Mouse (Mus musculus) gastrocnemius, postnatal 10 days (tissue): ENCODE measurements around the gene Adamts1. TPM values are rescaled to one million over a fixed set of nuclear protein-coding genes. Genes with fewer than 3 reads are reported as not detected.

Experiments
- DNase-seq: peaks from one replicate; pipeline ENCODE4 v3.0.0; 2021; ENCODE audit warnings: mixed read lengths
- long read RNA-seq, 2 experiments: library from polyadenylated mRNA; stranded (forward); transcript quantifications; one replicate each; pipeline ENCODE4 v2.0.0; 2021
- total RNA-seq, 2 experiments: library from RNA; stranded (reverse); gene quantifications; 2 replicates each; pipeline ENCODE4 v1.2.3; 2021

Adamts1 gene
- 10 to 100 TPM; 15.4 to 19.9 TPM for total RNA-seq
- long read RNA-seq, experiment 1, full-length matches to known transcripts = 54 of 60 reads
- long read RNA-seq, experiment 1, partial matches to known transcripts = 0 of 60 reads
- long read RNA-seq, experiment 1, other reads (novel, unspliced or antisense) = 6 of 60 reads
- long read RNA-seq, experiment 2, full-length matches to known transcripts = 30 of 34 reads
- long read RNA-seq, experiment 2, partial matches to known transcripts = 3 of 34 reads
- long read RNA-seq, experiment 2, other reads (novel, unspliced or antisense) = 1 of 34 reads

DNA sequence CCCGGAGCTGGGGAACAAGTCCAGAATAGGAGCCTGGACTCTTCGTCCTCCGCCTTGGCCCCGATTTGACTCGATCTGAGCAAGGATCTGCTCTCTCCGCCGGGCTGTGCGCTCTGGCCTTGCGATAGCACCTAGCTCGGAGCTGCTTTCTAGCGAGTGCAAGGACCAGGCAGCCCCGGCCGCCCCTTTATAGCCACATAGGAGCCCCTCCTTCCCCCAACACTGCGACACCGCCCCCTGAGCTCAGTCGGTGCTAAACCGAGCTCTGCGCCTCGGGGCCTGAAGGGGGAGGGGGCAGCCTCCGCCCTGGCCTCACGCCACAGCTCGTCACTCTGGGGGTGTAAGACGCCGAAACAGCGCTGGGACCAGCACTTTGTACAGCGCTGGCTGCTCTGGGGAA, at the start of gene Adamts1:
Gene Adamts1, minus strand, starts transcription at position 160 of the 400 bp plus-strand sequence.
- DNase-seq = peak; percentile 95

DNA sequence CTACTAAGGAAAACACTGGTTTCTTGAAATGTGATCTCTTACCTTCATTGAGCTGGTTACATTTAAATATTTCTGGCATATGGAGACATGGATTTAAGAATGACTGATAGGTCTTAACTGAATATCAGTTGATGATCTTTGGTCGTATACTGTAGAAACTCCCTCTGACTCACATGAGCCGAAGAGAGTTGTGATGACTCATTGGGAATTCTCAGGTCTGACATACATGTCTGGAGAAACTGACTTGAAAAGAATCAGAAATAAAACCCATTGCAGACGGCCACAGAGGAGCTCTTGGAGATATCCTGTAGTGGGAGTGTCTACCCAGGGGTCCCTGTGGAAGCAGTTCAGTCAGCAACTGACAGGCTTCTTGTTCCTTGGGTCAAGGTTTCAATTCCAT, 24.2 kb upstream of the Adamts1 start:
- DNase-seq = no peak

GRCm38 (mm10) chr16:85822330-85822916, 19.5 kb upstream of the Adamts1 start:
- no peak for DNase-seq

DNA sequence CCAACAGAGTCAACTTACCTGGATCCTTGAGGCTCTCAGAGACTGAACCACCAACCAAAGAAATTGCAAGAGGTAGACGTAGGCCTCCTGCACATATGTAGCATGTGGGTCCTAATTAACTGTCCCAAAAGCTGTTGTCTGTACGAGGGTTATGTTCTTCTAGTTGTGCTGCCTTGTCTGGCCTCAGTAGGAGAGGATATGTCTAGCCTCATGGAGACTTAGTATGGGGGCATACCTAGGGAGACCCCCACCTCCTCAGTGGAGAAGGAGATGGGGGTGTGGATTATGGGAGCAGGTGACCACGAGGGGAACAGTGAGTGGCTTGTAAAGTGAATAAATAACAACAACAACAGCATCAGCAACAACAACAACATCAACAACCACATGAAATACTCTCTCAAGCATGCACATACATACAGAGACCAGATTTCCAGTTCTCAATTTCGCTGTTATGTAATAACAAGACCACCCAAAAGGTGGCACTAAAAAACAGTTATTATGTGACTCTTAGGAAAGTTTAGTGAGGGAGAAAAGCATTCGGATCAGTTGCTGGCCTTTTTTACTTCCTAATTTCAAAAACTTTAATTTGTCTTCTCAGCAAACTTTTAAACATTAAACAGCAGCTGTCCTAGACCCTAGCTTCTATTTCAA, 17.0 kb upstream of the Adamts1 start:
- DNase-seq = no peak

DNA sequence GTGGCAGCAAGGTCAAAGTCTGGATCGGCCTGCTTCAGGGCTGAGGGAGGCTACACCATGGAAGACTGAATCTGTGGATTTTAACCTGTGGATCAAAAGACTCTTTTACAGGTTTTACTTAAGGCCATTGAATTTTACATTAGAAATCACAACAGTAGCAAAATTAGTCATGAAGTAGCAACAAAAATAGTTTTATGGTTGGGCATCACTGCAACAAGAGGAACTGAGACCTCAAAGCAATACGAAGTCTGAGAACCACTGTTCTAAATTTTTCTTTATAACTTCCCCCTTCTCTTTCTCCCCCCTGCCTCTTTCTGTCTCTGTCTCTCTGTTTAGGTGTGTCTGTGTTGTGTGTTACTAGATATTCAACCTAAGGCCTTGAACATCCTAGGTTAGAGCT, 11.2 kb upstream of the Adamts1 start:
- no peak for DNase-seq

- DNase-seq = peak; percentile 70
These were observed 4.7 kb upstream of the Adamts1 start for GRCm38 (mm10) chr16:85807626-85808025.

- peak; percentile 63 for DNase-seq
These were observed 4.2 kb upstream of the Adamts1 start for GRCm38 (mm10) chr16:85807072-85807471.

GRCm38 (mm10) chr16:85805581-85805980, 2.7 kb upstream of the Adamts1 start:
- no peak for DNase-seq

GRCm38 (mm10) chr16:85803613-85804551, 969 bp upstream of the Adamts1 start:
- DNase-seq = peak; percentile 71

DNA sequence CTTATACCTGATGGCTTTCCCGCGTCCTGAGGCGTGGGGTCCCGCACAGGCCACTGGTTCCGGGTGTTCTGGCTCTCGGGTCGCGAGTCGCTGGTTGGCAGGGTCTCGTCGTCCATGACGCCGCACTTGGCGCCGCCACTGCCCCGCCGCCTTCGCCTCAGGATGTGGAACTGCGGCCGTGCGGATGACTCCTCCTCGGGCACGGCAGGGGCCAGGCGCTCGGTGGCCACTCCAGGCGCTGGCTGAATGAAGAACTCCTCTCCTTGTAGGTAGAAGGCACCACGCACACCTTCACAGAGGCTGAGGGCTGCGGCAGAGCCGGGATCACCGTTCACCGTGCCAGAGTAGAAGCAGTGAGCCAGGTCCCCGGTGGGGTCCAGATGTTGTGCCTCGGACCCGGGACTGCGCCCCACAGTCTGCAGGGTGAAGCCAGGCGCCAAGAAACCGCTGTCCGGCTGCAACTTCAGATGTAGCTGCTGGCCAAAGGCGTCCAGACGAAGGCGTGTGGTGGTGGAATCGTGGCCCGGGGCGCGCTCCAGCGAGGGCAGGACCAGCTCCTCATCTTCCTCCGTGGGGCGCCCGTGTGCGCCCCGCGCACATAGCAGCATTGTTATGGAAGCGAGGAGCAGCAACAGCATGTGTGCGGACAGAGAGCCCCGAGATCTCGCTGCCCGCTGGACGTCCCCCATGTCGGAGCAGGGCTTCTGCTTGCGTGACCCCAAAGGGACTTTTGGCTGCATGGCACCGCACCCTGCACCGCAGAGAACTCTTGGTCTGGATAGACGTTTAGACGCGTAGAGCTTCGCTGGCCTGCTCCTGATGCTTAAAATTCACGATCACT, 722 bp downstream of the Adamts1 start:
- DNase-seq = peak; percentile 72

DNA sequence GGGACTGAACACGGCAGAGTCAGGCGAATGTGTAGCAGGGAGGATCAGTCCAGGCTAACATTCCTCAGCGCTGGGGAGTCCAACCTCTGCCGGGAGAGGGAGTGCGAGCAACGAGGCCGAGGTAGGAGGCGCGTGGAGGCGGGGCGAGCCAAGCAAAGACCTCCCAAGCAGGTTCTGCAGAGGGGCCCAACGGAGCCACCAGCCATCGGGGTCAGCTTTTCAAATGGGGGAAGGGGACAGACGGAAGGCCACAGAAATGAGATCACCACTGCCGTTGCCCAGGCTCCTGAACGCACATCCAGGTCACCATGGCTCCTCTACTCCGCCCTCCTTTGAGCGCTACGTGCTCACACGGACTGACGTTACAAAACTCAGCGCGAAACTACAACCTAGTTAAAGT, 1.7 kb downstream of the Adamts1 start:
- DNase-seq = peak; percentile 74

GRCm38 (mm10) chr16:85800691-85801090, 2.2 kb downstream of the Adamts1 start:
- peak; percentile 85 for DNase-seq

- no peak for DNase-seq
These were observed 2.9 kb downstream of the Adamts1 start for GRCm38 (mm10) chr16:85799971-85800370.

DNA sequence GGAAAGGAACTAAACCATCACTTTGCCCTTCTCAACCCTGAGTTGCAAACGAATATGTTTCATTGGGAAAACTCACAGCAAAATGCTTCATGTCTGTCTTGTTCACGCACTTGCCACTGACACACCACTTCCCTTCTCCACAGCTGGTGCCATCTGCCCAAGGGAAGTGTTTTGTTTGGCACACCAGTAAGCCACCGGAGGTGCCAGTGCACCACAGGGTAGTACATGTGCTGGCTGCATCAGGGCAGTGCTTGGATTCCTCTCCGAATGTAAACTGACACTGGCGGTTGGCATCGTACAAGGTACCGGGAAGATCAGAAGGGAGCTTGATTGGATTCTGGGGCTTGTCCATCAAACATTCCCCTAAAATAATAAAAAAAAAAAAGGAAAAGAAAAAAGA, 4.6 kb downstream of the Adamts1 start:
- DNase-seq = no peak

- DNase-seq = no peak
These were observed 5.8 kb downstream of the Adamts1 start for GRCm38 (mm10) chr16:85797161-85797560.

- no peak for DNase-seq
These were observed 7.2 kb downstream of the Adamts1 start for GRCm38 (mm10) chr16:85795731-85796130.

DNA sequence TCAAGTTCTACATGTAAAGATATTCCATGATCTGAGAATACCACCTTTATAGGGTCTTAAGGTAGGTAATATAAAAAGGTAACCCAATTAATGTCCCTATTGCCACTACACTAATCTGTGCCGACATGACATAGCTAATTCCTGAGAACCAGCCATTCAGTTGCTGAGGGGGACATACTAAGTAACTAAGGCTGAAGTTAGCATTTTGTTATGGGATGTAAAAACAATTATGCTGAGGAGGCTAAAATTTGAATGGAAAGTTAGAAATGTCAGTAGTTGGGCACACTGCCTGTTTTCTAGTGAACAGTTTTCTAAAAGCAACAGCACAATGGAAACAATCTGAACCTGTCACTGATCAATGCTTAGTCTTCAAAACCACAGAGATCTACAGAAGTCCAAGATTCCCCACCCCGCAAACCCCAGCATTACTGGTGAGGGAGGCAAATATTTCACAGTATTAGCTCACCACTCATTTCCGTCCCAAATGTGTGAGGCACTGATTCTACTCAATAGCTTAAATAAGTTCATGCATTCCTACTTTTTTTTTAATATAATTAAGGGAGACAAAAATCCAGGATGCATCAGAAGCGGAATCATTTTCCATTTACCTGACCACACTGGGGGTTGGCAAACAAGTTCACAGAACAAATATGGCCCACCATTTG, 9.6 kb downstream of the Adamts1 start:
- no peak for DNase-seq

DNA sequence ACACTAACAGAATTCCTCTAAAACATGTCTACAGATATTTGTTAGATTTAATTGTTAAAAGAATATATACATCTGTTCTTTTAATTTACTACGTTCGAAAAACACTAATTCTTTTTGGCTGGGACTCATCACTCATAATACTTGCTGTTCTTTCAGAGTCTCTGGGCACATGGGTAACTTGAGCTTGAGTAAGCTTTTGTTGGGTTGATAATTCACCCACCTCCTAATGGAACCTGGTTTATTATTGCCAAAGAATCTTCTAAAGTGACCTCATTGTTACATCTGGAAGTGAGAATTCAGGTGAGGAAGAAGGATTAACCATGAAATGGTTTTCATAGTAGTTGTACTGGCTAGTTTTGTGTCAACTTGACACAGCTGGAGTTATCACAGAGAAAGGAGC, 21.8 kb downstream of the Adamts1 start:
- DNase-seq = no peak

- no peak for DNase-seq
These were observed 23.1 kb downstream of the Adamts1 start for GRCm38 (mm10) chr16:85779775-85780174.

DNA sequence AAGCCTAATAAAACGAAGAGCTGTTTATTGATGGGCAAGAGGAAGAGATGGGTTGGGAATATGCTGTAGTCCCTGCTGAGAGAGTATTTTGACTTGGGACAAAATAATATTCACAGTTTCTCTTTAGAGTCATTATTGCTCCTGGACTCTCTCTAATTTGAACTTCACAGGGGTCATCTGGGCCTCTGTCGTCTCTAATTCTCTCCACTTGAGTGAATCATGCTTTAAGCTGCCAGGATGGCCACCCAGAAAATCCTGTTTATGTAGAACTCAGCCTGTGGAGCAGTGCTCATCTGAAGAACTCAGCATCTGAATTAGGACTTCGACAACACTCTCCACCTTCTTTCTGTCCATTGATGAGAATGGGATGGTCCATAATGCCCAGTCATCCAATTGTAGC, 30.6 kb downstream of the Adamts1 start:
- DNase-seq = no peak

DNA sequence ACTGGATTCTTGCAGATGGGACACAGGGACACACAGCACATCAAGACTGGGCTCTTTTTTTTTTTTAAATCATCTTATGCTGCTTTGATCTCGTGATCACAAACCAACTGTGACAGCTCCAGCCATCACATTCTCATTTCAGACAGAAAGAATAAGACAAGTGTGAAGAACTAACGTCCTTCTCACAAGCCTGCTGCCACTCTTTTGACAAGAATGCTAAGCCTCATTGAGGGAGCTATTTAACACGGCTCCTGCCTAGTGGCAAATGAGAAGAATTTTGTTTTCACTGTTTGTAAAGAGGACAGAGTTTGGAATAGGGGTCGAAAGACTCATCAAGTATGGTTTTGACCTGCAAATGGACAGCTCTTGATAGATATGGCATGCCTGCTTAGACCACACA, 35.6 kb downstream of the Adamts1 start:
- DNase-seq = no peak
